Mouse (Mus musculus) liver, adult 2 months (tissue): Measurements from ENCODE around the gene Lrrc43.

Experiments used
- CTCF ChIP-seq: fragments of 200-500 bp; IDR thresholded peaks from 2 replicates; pipeline ENCODE4 v1.5.1; 2011; ENCODE audit warnings: low read depth, low read length, control low read depth
- POLR2A ChIP-seq: fragments of 200-500 bp; IDR thresholded peaks from 2 replicates; pipeline ENCODE4 v1.6.1; 2011; ENCODE audit warnings: low read length, control low read depth; ENCODE audit not compliant: insufficient read depth; ENCODE audit errors: extremely low read depth

GRCm38 (mm10) chr5:123461420-123461819 is 27.7 kb upstream of the Lrrc43 start:
- no peak for TF ChIP-seq CTCF
- TF ChIP-seq POLR2A: no peak
